Mouse (Mus musculus) lung, embryonic 14.5 days (tissue): Measurements from ENCODE around the gene Ttc29. TPM values are rescaled to one million over a fixed set of nuclear protein-coding genes. Genes with fewer than 3 reads are reported as not detected.

Experiments used
- ATAC-seq: fragments of 200-750 bp; cut with Nextera tagmentation; 2 replicates; pipeline ENCODE4 v1.8.0; 2017; ENCODE audit warnings: mild to moderate bottlenecking, moderate TSS enrichment, moderate library complexity; ENCODE audit not compliant: insufficient read depth
- DNase-seq: peaks from one replicate; pipeline ENCODE4 v3.0.0-alpha.2; 2015
- H3K27ac ChIP-seq: fragments of 300-500 bp; sonication (generic); 2 replicates; pipeline ENCODE4 v1.5.1; 2014; ENCODE audit warnings: low read depth, mild to moderate bottlenecking, moderate library complexity
- H3K27me3 ChIP-seq: fragments of 300-500 bp; sonication (generic); 2 replicates; pipeline ENCODE4 v1.6.1; 2014; ENCODE audit warnings: low read length, control low read depth; ENCODE audit not compliant: insufficient read depth
- H3K36me3 ChIP-seq: fragments of 300-500 bp; sonication (generic); 2 replicates; pipeline ENCODE4 v1.6.1; 2014; ENCODE audit warnings: control low read depth; ENCODE audit not compliant: insufficient read depth
- H3K4me1 ChIP-seq: fragments of 300-500 bp; sonication (generic); 2 replicates; pipeline ENCODE4 v1.6.1; 2014; ENCODE audit warnings: antibody characterized with exemption, control low read depth; ENCODE audit not compliant: insufficient read depth
- H3K4me2 ChIP-seq: fragments of 300-500 bp; sonication (generic); 2 replicates; pipeline ENCODE4 v1.6.1; 2014; ENCODE audit warnings: mild to moderate bottlenecking
- H3K4me3 ChIP-seq: fragments of 300-500 bp; sonication (generic); 2 replicates; pipeline ENCODE4 v1.5.1; 2014; ENCODE audit warnings: low read depth, low read length
- H3K9ac ChIP-seq: fragments of 300-500 bp; sonication (generic); 2 replicates; pipeline ENCODE4 v1.6.1; 2014
- H3K9me3 ChIP-seq: fragments of 300-500 bp; sonication (generic); 2 replicates; pipeline ENCODE4 v1.6.1; 2016; ENCODE audit warnings: low read depth, low read length, control low read depth
- CTCF ChIP-seq: IDR thresholded peaks from 2 replicates; pipeline ENCODE4 v1.5.1; 2016; ENCODE audit warnings: antibody characterized with exemption, low read depth
- WGBS: fragments of 180-500 bp; shearing (Covaris S2); extraction: QIAGEN DNeasy Blood & Tissue Kit; methylation state at CpG from one replicate; pipeline ENCODE4 v1.1.7; 2014; 5-methylcytosine and 5-hydroxymethylcytosine counted together
- polyA plus RNA-seq: library from polyadenylated mRNA; unstranded; fragments of >200 nt; fragmentation: Nextera tagmentation; extraction: Ambion mirVana; gene quantifications from 2 replicates; pipeline ENCODE4 v1.2.1, GENCODE M21; 2014

Ttc29 gene
- polyA plus RNA-seq, 1 experiment from 2014 or later: not detected

DNA sequence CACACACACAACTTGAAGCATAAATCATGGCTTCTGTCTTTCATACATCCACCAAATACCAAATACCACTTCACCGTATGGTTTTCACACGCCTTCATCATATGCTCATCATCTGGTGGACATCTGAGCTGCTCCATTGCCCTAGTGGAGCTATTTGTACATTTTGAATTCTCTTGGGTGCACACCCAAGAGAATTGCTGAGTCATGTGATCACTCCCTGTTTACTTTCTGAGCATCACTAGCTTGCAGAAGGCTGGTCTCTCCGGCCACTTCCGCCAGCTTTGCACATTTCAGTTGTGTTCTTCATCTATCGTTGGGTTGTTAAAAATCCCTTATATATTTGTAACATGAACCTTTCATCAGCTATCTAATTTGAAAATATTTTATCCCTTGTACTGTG is 65.5 kb downstream of the Ttc29 start:
- ATAC-seq: no peak
- H3K27ac ChIP-seq: no peak overlapping the region
- DNase-seq: no peak
- no peaks in the 10 kb centered on the region for H3K27me3 ChIP-seq
- H3K36me3 ChIP-seq: no peaks in the 10 kb centered on the region
- H3K4me3 ChIP-seq: no peak overlapping the region
- H3K4me1 ChIP-seq: no peaks in the 10 kb centered on the region
- H3K4me2 ChIP-seq: no peak overlapping the region
- TF ChIP-seq CTCF: no peak
- WGBS: 89% methylated on average over 5 of the region's 5 CpGs
- H3K9me3 ChIP-seq: no peaks in the 10 kb centered on the region
- H3K9ac ChIP-seq: no peak overlapping the region

DNA sequence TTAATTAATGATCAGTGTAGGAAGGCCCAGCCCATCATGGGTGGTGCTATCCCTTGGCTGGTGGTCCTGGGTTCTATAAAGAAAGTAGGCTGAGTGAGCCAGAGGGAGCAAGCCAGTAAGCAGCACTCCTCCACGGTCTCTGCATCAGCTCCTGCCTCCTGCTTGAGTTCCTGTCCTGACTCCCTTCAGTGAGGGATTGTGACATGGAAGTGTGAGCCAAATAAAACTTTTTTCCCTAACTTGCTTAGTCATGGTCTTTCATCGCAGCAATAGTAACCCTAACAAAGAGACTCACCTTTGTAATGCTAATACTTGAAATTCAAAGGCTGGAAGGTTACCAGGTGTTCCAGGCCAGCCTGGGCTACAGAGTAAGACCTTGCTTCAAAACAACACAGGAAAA is 71.7 kb downstream of the Ttc29 start:
- ATAC-seq (no peak), DNase-seq (no peak)
- Histone ChIP-seq H3K9me3 (no peaks in the 10 kb centered on the region), H3K36me3 (no peaks in the 10 kb centered on the region), H3K9ac (no peak overlapping the region), H3K4me2 (no peak overlapping the region), H3K27me3 (no peaks in the 10 kb centered on the region), H3K4me1 (no peaks in the 10 kb centered on the region), H3K4me3 (no peak overlapping the region), H3K27ac (no peak overlapping the region)
- no peak for TF ChIP-seq CTCF
- WGBS: 63% methylated on average over 2 of the region's 2 CpGs

DNA sequence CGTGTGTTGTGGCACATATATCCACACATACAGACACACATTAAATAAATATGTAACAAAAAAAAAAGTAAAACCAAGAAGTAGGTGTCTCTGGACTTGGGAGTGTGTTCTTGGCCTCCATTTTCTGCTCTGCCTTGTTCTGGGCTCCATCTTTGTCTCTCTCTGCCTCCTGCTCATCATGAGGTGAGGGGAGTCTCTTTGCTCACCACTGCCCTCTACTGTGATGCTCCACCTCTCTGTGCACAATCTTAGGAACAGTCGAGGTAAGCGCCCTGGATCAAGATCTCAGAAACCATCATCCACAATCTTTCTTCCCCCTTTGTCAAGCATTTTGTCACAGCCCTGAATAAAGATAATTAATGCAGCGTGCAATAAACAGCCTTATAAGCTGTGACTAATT is 72.3 kb downstream of the Ttc29 start:
- Histone ChIP-seq H3K27me3 (no peaks in the 10 kb centered on the region), H3K4me2 (no peak overlapping the region), H3K4me3 (no peak overlapping the region), H3K27ac (no peak overlapping the region), H3K36me3 (no peaks in the 10 kb centered on the region), H3K4me1 (no peaks in the 10 kb centered on the region), H3K9me3 (no peaks in the 10 kb centered on the region), H3K9ac (no peak overlapping the region)
- TF ChIP-seq CTCF: no peak
- 75% methylated on average over 4 of the region's 4 CpGs for WGBS
- DNase-seq (no peak), ATAC-seq (no peak)

DNA sequence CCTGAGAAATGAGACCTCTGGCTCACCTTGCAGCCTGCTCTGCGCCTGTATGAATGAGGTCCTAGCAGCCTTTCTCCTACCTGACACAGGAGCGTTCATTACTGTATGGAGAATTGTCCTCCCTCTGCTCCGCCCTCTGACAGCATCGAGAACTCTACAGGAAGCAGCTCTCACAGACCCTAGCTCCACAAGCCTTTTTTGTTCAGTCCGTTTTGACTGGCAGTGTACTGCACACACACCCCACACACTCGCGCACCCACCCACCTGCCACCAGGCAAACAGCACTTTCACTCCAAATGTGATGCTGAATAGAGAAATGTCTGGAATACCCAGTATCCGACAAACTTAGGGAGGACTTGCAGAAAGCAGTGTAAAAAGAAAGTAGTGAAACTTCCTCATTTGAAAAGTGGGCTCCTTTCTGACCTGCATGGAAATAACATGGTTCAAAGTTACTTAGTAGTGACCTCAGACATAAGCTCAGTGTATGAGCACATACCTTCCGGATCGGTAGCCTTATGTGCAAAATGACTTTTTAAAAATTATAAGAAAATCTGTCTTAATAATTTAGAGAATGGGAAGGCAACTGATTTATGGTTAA is 76.4 kb downstream of the Ttc29 start:
- no peak for DNase-seq
- no peaks in the 10 kb centered on the region for H3K27me3 ChIP-seq
- 76% methylated on average over 10 of the region's 10 CpGs for WGBS
- no peak overlapping the region for H3K27ac ChIP-seq
- H3K9me3 ChIP-seq: no peaks in the 10 kb centered on the region
- no peak overlapping the region for H3K9ac ChIP-seq
- no peaks in the 10 kb centered on the region for H3K36me3 ChIP-seq
- no peak overlapping the region for H3K4me3 ChIP-seq
- H3K4me1 ChIP-seq: no peaks in the 10 kb centered on the region
- no peak for TF ChIP-seq CTCF
- H3K4me2 ChIP-seq: no peak overlapping the region
- ATAC-seq: no peak

DNA sequence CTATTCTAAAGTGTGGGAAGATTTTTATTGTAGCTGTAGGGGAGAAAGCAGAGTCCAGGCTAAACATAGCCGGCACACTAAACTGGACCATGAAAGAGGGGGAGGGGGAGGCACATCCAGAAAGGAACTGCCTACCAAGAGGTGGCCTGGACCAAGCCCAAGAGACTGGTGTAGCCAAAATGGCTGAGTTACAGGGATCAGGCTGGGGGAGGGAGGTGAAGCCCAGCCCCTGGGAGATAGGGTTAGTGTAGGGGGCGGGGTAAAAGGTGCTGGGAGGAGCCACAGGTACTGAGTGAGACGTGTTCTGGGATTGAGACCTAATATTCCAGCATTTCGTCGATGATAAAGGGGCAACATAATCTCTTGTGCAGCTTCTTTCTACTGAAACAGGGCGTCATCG is 77.2 kb downstream of the Ttc29 start:
- no peak overlapping the region for H3K4me3 ChIP-seq
- H3K9ac ChIP-seq: no peak overlapping the region
- H3K4me2 ChIP-seq: no peak overlapping the region
- WGBS: 48% methylated on average over 7 of the region's 7 CpGs
- H3K27me3 ChIP-seq: no peaks in the 10 kb centered on the region
- no peaks in the 10 kb centered on the region for H3K9me3 ChIP-seq
- ATAC-seq (no peak), DNase-seq (no peak)
- TF ChIP-seq CTCF: no peak
- H3K36me3 ChIP-seq: no peaks in the 10 kb centered on the region
- no peaks in the 10 kb centered on the region for H3K4me1 ChIP-seq
- no peak overlapping the region for H3K27ac ChIP-seq

DNA sequence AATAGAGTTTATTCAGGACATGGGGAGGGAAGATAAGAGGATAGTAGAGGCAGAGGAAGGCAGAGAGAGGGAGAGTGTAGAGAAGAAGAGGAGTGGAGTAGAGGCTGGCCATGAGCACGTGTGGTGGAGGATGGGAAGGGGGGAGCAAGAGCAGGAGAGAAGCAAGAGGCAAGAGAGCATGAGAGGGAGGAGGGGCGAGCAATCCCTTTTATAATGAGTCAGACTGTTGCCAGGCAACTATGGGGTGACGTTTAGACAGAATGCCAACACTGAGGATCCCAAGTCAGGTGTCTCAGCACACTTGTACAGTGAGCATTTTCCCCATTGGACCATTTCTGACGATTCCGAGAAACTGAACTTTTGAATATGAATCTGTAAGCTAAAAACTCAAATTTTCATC is 82.4 kb downstream of the Ttc29 start:
- no peak overlapping the region for H3K4me3 ChIP-seq
- WGBS: 56% methylated on average over 5 of the region's 5 CpGs
- no peaks in the 10 kb centered on the region for H3K9me3 ChIP-seq
- H3K9ac ChIP-seq: no peak overlapping the region
- H3K4me2 ChIP-seq: no peak overlapping the region
- no peaks in the 10 kb centered on the region for H3K27me3 ChIP-seq
- no peaks in the 10 kb centered on the region for H3K4me1 ChIP-seq
- no peak overlapping the region for H3K27ac ChIP-seq
- H3K36me3 ChIP-seq: no peaks in the 10 kb centered on the region
- no peak for TF ChIP-seq CTCF
- ATAC-seq (no peak), DNase-seq (no peak)

DNA sequence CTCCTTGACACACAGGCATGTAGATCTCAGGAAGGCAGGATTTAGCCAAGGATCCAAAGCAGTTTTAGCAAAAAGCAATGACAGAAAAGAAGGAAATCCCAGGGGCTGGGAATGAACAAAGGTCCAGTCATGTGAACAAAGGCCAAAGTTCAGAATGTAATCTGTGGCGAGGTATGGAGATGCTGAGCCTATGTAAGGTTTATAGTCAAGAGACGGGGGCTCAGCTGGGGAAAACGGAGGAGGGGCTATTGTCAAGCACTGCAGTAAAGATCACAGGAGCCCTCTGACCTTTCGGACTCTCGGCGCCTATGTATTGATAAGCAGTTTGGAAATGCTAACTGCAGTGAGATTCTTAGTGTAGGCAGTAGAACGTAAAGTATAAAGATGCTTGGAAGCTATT is 90.5 kb downstream of the Ttc29 start:
- no peak for TF ChIP-seq CTCF
- Histone ChIP-seq H3K4me2 (no peak overlapping the region), H3K9me3 (no peaks in the 10 kb centered on the region), H3K9ac (no peak overlapping the region), H3K4me3 (no peak overlapping the region), H3K27ac (no peak overlapping the region), H3K27me3 (no peaks in the 10 kb centered on the region), H3K36me3 (no peaks in the 10 kb centered on the region), H3K4me1 (no peaks in the 10 kb centered on the region)
- ATAC-seq (no peak), DNase-seq (no peak)
- WGBS: 14% methylated on average over 7 of the region's 7 CpGs

DNA sequence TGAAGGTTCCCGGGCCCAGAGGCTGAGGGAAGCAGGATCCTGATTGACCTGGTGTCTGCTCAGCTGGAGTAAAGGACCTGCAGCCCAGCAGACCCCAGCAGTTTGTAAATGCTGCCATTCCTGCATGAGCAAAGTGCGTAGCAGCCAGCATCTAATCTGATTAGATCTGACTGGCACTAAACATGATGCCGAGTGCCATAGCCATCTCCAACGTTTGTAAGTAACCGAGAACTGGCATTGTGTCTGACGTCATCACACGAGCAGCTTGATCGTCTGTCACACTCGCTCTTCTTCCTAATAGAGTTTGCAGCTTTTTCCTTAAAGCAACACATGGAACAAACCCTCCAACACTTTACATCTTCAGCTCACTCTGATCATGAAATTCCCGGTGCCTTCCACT is 93.5 kb downstream of the Ttc29 start:
- H3K4me3 ChIP-seq: no peak overlapping the region
- H3K4me1 ChIP-seq: no peaks in the 10 kb centered on the region
- no peak overlapping the region for H3K9ac ChIP-seq
- no peaks in the 10 kb centered on the region for H3K9me3 ChIP-seq
- H3K4me2 ChIP-seq: no peak overlapping the region
- no peaks in the 10 kb centered on the region for H3K36me3 ChIP-seq
- DNase-seq: no peak
- no peak for ATAC-seq
- no peak overlapping the region for H3K27ac ChIP-seq
- no peaks in the 10 kb centered on the region for H3K27me3 ChIP-seq
- no peak for TF ChIP-seq CTCF
- WGBS: 53% methylated on average over 10 of the region's 10 CpGs
